Mouse (Mus musculus): ENCODE measurements around the gene Tnnc1. TPM values are rescaled to one million over a fixed set of nuclear protein-coding genes. Genes with fewer than 3 reads are reported as not detected.

Gene Tnnc1
- total and polyA plus RNA-seq, 2 experiments from 2014 or later: 4.6 to 7.4 TPM

- TF ChIP-seq CTCF (IDR thresholded peaks at IDR 0.05): no peak
- Histone ChIP-seq H3K27me3 (ENCODE audit: insufficient read depth, low read length) (no peaks in the 10 kb centered on the region), H3K4me2 (ENCODE audit: low read depth, low read length, poor library complexity, severe bottlenecking) (no peak overlapping the region), H3K9me3 (ENCODE audit: low read length) (no peaks in the 10 kb centered on the region), H3K9ac (replicated peaks; ENCODE audit: low read length, poor library complexity, severe bottlenecking) (no peak overlapping the region), H3K4me3 (ENCODE audit: low read depth, low read length) (no peak overlapping the region), H3K36me3 (ENCODE audit: insufficient read depth, low read length) (peaks cover 73% of the 10 kb centered on the region), H3K27ac (ENCODE audit: low read depth, low read length) (no peak overlapping the region), H3K4me1 (ENCODE audit: insufficient read depth, low read length) (no peaks in the 10 kb centered on the region)
- DNase-seq (ENCODE audit: low spot score): no peak
- no peak for ATAC-seq (ENCODE audit: low FRiP score)
- WGBS: 95% methylated on average over 14 of the region's 14 CpGs
These were observed 50.5 kb downstream of the Tnnc1 start for GRCm38 (mm10) chr14:31258476-31259050.

- no peak for ATAC-seq (ENCODE audit: low FRiP score)
- H3K27ac ChIP-seq (ENCODE audit: low read depth, low read length): no peak overlapping the region
- WGBS: over 99% methylated on average over 4 of the region's 4 CpGs
- no peak overlapping the region for H3K9ac ChIP-seq (replicated peaks; ENCODE audit: low read length, poor library complexity, severe bottlenecking)
- H3K9me3 ChIP-seq (ENCODE audit: low read length): no peaks in the 10 kb centered on the region
- no peaks in the 10 kb centered on the region for H3K27me3 ChIP-seq (ENCODE audit: insufficient read depth, low read length)
- no peak for TF ChIP-seq CTCF (IDR thresholded peaks at IDR 0.05)
- no peak overlapping the region for H3K4me2 ChIP-seq (ENCODE audit: low read depth, low read length, poor library complexity, severe bottlenecking)
- H3K4me1 ChIP-seq (ENCODE audit: insufficient read depth, low read length): no peaks in the 10 kb centered on the region
- DNase-seq (ENCODE audit: low spot score): no peak
- peaks cover 56% of the 10 kb centered on the region for H3K36me3 ChIP-seq (ENCODE audit: insufficient read depth, low read length)
- no peak overlapping the region for H3K4me3 ChIP-seq (ENCODE audit: low read depth, low read length)
These were observed 52.3 kb downstream of the Tnnc1 start for GRCm38 (mm10) chr14:31260374-31260773.

GRCm38 (mm10) chr14:31260932-31261331 is 52.8 kb downstream of the Tnnc1 start:
- no peak for ATAC-seq (ENCODE audit: low FRiP score)
- 94% methylated on average over 9 of the region's 9 CpGs for WGBS
- Histone ChIP-seq H3K27ac (ENCODE audit: low read depth, low read length) (no peak overlapping the region), H3K4me3 (ENCODE audit: low read depth, low read length) (no peak overlapping the region), H3K9ac (replicated peaks; ENCODE audit: low read length, poor library complexity, severe bottlenecking) (no peak overlapping the region), H3K27me3 (ENCODE audit: insufficient read depth, low read length) (no peaks in the 10 kb centered on the region), H3K4me2 (ENCODE audit: low read depth, low read length, poor library complexity, severe bottlenecking) (no peak overlapping the region), H3K9me3 (ENCODE audit: low read length) (no peaks in the 10 kb centered on the region), H3K36me3 (ENCODE audit: insufficient read depth, low read length) (peaks cover 50% of the 10 kb centered on the region), H3K4me1 (ENCODE audit: insufficient read depth, low read length) (no peaks in the 10 kb centered on the region)
- no peak for DNase-seq (ENCODE audit: low spot score)
- TF ChIP-seq CTCF (IDR thresholded peaks at IDR 0.05): no peak

Other genes with a start within 250 kb of the Tnnc1 start
- gene Glt8d1, start 206.9 kb upstream of the Tnnc1 start, total RNA-seq (2014; rRNA removed): 39.2 and 51.3 TPM in 2 replicates
- gene Glt8d1, start 206.9 kb upstream of the Tnnc1 start, polyA plus RNA-seq (2015; fragmentation: Nextera tagmentation; extraction: Ambion mirVana): 42.9 and 49.6 TPM in 2 replicates
- 244 and 256 TPM in 2 replicates for gene Spcs1, start 206.6 kb upstream of the Tnnc1 start, total RNA-seq (2014; rRNA removed)
- 408 and 415 TPM in 2 replicates for gene Spcs1, start 206.6 kb upstream of the Tnnc1 start, polyA plus RNA-seq (2015; fragmentation: Nextera tagmentation; extraction: Ambion mirVana)
- 51.2 and 81.5 TPM in 2 replicates for gene Pbrm1, start 189.2 kb upstream of the Tnnc1 start, total RNA-seq (2014; rRNA removed)
- 71.3 and 84.8 TPM in 2 replicates for gene Pbrm1, start 189.2 kb upstream of the Tnnc1 start, polyA plus RNA-seq (2015; fragmentation: Nextera tagmentation; extraction: Ambion mirVana)
- gene Gnl3, start 189.2 kb upstream of the Tnnc1 start, total RNA-seq (2014; rRNA removed): 37.8 and 42.8 TPM in 2 replicates
- 57.7 and 70.5 TPM in 2 replicates for gene Gnl3, start 189.2 kb upstream of the Tnnc1 start, polyA plus RNA-seq (2015; fragmentation: Nextera tagmentation; extraction: Ambion mirVana)
- gene Smim4, start 79.4 kb upstream of the Tnnc1 start, total RNA-seq (2014; rRNA removed): 3.2 and 4.3 TPM in 2 replicates
- 41.6 and 47.5 TPM in 2 replicates for gene Smim4, start 79.4 kb upstream of the Tnnc1 start, polyA plus RNA-seq (2015; fragmentation: Nextera tagmentation; extraction: Ambion mirVana)
- 132 and 171 TPM in 2 replicates for gene Nt5dc2, start 77.3 kb upstream of the Tnnc1 start, total RNA-seq (2014; rRNA removed)
- 132 and 144 TPM in 2 replicates for gene Nt5dc2, start 77.3 kb upstream of the Tnnc1 start, polyA plus RNA-seq (2015; fragmentation: Nextera tagmentation; extraction: Ambion mirVana)
- 25.5 and 31.4 TPM in 2 replicates for gene Stab1, start 39.7 kb upstream of the Tnnc1 start, total RNA-seq (2014; rRNA removed)
- gene Stab1, start 39.7 kb upstream of the Tnnc1 start, polyA plus RNA-seq (2015; fragmentation: Nextera tagmentation; extraction: Ambion mirVana): 9.0 and 11.7 TPM in 2 replicates
- 391 and 398 TPM in 2 replicates for gene Nisch, start 8.6 kb downstream of the Tnnc1 start, total RNA-seq (2014; rRNA removed)
- gene Nisch, start 8.6 kb downstream of the Tnnc1 start, polyA plus RNA-seq (2015; fragmentation: Nextera tagmentation; extraction: Ambion mirVana): 261 and 274 TPM in 2 replicates
- gene Sema3g, start 9.5 kb downstream of the Tnnc1 start, total RNA-seq (2014; rRNA removed): 3.1 and 4.1 TPM in 2 replicates
- gene Sema3g, start 9.5 kb downstream of the Tnnc1 start, polyA plus RNA-seq (2015; fragmentation: Nextera tagmentation; extraction: Ambion mirVana): 0.36 and 0.44 TPM in 2 replicates
- 4.4 and 6.6 TPM in 2 replicates for gene Phf7, start 43.0 kb downstream of the Tnnc1 start, total RNA-seq (2014; rRNA removed)
- 8.7 and 10.2 TPM in 2 replicates for gene Phf7, start 43.0 kb downstream of the Tnnc1 start, polyA plus RNA-seq (2015; fragmentation: Nextera tagmentation; extraction: Ambion mirVana)
- 103 and 128 TPM in 2 replicates for gene Bap1, start 43.1 kb downstream of the Tnnc1 start, total RNA-seq (2014; rRNA removed)
- gene Bap1, start 43.1 kb downstream of the Tnnc1 start, polyA plus RNA-seq (2015; fragmentation: Nextera tagmentation; extraction: Ambion mirVana): 112 and 116 TPM in 2 replicates
- gene Dnah1, start 115.6 kb downstream of the Tnnc1 start, total RNA-seq (2014; rRNA removed): 4.2 and 7.8 TPM in 2 replicates
- 3.1 and 3.4 TPM in 2 replicates for gene Dnah1, start 115.6 kb downstream of the Tnnc1 start, polyA plus RNA-seq (2015; fragmentation: Nextera tagmentation; extraction: Ambion mirVana)
- gene Capn7, start 128.3 kb downstream of the Tnnc1 start, total RNA-seq (2014; rRNA removed): 73.7 and 84.3 TPM in 2 replicates
- 55.9 and 56.8 TPM in 2 replicates for gene Capn7, start 128.3 kb downstream of the Tnnc1 start, polyA plus RNA-seq (2015; fragmentation: Nextera tagmentation; extraction: Ambion mirVana)
- gene Sh3bp5, start 227.8 kb downstream of the Tnnc1 start, total RNA-seq (2014; rRNA removed): 61.7 and 76.5 TPM in 2 replicates
- 141 and 165 TPM in 2 replicates for gene Sh3bp5, start 227.8 kb downstream of the Tnnc1 start, polyA plus RNA-seq (2015; fragmentation: Nextera tagmentation; extraction: Ambion mirVana)